Mouse (Mus musculus) 3134 (cell line): ENCODE data around the gene Gnb1l.
A peak's percentile ranks its signal among the peaks of the same experiment; 100 is the strongest.

Source experiments
- DNase-seq: peaks from one replicate; pipeline ENCODE4 v3.0.0-alpha.2; 2011; ENCODE audit warnings: low spot score; ENCODE audit not compliant: insufficient read length; ENCODE audit errors: extremely low read depth

The Gnb1l gene

DNA sequence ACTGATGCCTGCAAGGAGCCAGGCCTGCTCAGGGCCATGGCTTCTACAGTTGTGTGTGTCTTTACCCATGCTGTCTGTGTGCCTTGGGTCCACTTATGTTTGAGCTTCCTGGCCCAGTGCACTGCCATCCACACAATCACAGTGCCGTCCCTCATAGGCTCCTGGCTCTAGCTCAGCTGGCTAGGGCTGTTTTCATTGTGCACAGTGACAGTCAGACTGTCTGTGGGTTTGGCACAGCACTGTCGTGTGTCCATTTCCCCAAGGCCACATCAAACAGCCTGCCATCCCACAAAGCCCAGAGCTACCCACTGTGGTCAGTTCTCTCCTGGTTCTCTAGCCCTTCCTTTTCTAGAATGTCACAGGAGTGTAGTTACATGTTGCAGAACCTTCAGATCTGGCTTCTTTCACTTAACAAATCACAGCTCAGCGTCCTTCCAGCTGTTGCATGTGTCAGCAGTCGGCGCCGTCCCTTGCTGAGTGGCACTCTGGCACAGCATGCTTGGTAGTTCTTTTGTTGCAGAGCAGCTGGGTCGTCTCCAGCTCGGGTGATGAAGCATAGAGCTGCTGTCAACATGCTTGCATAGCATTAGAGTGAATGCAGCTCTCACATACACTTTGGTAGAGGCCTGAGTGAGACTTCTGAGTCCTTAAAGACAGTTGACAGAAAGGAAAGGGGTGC lies 44.8 kb downstream of the Gnb1l start:
- peak; percentile 43 for DNase-seq

DNA sequence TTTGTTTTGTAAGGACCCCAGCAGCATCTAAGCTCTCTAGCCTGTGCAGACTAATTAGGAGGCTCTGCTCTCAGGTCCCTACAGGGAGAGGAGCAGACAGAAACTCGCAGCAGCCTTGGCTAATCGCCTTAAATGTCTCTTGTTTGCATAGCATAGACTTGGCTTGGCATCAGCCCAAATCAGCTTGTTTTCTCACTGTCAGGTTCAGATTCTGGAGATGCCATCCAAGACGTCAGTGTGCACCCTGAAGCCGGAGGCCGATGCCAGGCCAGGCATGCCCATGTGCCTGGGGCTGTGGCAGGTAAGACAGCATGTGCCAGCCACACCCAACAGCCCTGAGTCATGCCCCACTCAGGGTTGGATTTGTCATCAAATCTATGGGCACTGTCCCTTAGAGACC lies 49.4 kb downstream of the Gnb1l start:
- peak; percentile 30 for DNase-seq

DNA sequence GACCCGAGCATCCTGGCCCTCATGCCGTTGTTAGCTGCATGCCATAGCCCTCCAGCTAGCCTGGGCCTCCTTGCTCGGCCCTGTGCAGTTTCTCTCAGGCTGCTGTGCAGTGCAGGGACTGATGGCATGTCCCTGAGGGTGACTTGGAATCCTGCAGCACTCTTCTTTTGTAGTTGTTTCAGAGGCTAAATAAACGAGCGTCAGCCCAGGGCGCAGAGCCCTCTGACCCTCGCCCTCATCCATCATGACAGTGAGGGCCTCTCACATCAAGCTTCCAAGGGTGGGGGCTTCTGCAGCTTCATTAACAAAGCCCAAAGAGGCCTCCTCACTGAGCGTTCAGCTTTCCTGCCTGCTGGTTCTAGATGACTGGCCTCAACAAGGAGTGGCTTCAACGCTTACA lies 53.1 kb downstream of the Gnb1l start:
- no peak for DNase-seq

DNA sequence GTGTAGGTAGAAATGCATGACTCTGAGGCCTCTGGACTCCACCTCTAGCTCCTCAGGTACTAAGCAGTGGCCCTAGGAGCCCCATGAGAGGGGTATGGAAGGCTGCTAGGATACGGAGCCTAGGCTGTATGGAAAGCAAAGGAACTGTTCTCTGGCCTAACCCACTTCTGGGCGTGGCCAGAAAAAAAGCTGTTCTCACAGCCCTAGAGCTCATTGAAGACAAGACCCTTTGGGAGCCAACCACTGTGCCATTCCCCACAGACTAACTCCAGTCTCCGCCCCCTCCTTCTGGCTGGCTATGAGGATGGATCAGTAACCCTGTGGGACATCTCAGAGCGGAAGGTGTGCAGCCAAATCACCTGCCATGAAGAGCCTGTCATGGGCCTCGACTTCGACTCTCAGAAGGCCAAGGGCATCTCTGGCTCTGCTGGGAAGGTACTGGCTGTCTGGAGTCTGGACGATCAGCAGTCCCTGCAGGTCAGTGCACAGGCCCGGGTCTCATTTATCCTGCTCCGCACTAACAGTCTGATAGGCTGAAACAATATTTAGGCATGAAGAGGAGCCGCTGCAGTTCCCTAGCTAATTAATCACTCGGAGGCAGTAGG lies 53.7 kb downstream of the Gnb1l start:
- DNase-seq = no peak

DNA sequence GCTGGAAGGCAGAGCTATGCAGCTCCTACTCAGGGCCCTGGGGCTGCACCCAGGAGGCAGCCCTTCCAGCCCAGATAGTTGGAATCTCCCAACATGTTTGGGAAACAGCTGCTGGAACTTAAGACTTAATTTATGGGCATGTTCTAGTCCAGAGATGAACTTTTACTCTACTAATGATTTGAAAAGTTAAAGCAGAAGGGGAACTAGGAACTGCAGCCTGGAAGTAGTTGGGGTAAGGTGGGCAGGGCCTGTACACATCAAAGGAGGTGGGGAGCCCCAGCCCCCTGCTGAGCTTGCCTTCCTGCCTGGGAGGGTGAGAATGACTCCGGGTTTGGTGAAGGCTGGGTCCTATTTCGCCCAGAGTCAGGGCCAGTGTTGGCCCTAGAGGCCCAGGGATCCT lies 56.2 kb downstream of the Gnb1l start:
- DNase-seq = no peak

DNA sequence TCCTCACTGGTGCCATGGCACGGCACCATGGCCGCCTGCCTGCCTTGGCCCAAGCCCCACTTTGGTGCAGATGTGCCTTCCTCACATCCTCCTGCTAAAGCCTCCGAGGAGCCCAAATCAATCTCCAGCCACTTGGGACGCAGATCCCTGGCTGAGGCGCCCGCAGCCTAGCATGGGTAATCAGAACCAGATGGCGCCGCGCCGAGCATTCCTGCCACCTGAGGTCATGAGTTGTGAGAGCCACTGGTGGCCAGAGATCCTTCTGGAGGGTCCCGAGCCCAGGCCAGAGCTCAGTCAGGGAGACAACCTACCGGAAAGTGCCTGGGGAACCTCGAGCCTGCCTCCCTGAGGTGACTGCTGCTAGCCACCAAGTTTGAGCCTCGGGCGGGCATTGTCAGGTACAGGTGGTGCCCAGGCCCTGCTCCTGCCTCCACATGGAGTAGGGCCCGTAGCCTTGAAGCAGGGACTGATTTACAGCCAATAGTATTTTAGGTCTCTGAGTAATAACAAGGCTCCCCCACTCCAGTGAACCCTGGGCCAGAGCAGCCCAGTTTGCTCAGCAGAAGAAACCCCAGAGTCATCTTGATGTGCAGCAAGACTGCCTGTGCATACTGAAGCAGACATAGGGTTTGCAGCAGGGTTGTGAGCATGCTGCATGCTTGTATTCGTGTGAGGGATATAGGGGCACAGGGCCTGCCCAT lies 56.9 kb downstream of the Gnb1l start:
- DNase-seq = peak; percentile 35

DNA sequence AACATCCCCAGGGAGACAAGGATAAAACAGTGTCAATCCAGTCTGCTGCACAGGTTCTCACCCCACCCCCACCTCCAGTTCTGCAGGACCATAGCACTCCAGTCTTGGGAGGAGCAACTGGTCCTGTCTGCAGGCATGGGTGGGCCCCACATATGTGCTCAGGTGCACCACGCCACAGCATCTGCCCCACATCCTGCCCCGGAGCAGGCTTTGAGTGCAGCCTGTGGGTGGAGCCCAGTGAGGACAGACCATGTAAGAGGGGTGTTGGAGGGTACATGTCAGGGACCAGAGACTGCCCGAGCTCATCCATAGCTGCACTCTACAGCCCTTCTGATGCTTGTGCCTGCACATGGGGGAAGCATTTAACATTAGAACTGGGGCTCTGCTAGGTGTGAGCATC lies 57.9 kb downstream of the Gnb1l start:
- no peak for DNase-seq

DNA sequence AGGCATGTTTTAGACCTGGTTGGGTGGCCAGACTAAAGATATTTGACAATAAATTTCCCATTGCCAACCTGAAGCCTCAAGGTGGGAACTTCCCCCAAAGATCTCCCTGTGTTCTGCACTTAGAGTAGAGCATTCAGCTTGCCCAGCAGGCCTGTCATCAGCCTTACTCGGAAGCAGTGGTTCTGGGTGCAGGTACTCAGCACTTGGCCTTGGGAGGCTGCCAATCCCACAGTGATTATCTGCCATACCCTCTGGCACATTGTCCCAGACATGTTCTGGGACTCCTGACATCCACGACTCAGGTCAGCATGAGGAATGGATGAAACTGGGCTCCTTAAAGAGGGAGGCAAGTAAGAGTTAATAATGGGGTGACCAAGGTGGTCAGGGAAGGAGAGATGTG lies 66.0 kb downstream of the Gnb1l start:
- no peak for DNase-seq

DNA sequence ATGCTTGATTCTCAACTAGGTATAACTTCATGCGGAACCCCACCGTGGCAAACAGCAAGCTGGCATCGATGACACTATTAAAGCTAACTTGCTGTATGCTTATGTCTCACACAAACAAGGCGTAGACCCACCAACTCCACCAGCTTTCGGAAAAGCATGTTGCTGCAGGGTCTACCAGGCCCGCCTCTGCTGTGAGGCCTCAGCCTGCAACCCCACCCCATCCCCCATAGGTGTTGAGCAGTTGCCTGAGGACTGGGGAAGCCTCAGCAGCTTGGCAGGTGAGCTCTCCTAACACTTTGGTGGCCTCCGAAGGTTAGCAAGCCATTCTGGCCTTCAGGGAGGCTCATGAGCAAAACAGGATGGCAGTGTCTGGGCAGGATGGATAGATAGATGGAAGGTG lies 70.1 kb downstream of the Gnb1l start:
- DNase-seq = no peak

DNA sequence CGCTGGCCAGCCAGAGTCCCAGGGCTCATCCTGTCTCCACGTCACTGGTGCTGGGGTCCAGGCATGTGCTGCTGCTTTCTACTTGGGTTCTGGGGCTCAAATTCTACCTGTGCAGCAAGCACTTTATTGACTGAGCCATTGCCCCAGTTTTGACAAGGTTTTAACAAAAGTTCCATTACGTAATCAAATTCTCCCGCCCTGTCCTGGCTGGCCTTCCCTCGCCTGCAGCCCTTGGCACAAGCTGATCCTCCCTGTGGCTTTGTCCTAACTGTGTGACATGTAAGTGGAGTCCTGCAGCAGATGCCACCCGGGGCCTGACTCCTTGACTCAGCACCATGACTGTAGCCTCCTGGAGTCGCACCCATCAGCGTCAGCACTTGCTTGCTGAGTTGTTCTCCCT lies 75.7 kb downstream of the Gnb1l start:
- peak; percentile 75 for DNase-seq

DNA sequence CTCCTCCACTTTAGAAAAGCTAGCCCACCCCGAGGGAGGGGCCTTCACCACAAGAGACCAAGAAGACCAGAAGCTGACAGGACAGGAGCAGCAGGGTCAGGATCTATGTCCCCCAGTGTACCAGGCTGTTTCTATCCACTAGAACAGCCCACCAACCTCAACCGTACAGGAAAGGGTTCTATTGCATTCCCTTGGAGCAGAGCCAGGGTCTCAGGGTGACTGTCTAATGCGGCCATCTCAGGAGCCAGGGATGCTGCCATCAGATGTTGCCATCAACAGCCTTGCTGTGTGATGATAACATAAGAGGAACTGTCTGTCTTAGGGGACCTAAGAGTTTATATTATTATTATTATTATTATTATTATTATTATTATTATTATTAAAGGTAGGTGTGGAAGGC lies 78.6 kb downstream of the Gnb1l start:
- DNase-seq = no peak

DNA sequence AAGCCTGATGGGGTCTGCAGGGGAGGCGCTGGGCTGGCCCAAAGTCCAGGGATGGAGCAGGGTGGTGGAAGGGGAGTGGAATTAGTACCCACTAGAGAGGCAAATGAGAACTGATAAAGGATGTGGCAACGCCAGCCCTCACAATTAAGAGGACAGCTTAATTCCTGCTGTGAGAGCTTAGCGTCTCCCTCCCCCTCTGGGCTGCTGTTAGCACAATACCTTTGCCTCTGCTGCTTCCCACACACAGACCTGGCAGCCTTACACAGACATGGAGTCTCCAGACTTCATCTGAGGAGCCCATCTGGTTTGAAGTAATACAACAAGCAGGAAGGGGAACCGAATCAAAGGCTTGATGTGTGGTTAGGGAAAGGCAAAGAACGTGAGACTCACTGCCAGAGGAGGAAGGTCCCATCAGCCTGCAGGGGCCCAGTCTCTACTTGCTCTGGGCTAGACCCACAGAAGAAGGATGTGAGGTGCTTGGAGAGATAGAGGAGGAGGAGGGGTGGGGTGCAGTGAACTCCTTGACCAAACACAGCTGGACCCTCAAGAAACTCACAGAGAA lies 79.2 kb downstream of the Gnb1l start:
- DNase-seq = no peak

DNA sequence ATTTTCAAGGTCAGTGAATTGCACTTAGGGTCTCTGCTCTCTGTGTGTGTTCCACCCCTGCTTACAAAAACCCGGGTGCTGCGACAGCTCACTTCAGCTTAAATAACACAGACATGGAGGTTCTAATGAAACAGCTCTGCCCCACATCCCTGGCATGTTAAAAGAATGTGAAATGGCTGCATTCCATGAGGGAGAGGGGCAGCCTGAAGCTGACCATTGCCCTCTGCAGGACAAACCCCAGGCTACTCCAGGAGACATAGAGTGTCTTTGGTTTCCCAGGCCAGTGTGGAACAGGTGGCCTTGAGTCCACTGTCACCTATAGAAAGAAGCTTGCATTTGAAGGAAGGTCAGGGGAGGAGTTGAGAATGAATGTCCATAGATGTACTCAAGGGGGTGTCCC lies 81.9 kb downstream of the Gnb1l start:
- DNase-seq = no peak

DNA sequence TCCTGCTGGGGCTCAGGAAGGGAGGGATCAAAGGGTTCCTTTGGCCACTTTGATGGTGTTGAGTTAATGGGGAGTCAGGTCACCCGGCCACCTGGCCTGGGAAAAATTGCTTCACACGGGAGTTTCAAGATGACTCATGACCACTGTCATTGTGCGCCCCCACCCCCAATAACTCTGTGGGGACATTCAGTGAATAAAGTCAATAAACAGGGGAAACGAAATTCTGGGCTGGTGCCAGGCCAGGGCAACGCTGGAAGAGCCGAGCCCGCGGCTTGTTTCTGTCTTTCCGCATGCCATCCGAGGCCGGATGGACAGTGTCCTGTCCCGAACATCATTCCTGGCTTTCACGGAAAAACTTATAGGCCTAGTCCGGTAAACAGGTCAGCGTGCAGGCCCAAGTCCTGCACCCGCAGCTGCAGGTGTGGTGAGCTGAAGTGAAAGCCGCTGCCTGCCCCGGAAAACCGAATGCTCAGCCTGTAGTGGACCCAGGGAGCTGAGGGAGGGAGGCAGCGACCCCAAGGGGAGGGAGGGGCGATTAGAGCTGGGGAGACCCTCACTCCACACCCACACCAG lies 82.6 kb downstream of the Gnb1l start:
- no peak for DNase-seq

DNA sequence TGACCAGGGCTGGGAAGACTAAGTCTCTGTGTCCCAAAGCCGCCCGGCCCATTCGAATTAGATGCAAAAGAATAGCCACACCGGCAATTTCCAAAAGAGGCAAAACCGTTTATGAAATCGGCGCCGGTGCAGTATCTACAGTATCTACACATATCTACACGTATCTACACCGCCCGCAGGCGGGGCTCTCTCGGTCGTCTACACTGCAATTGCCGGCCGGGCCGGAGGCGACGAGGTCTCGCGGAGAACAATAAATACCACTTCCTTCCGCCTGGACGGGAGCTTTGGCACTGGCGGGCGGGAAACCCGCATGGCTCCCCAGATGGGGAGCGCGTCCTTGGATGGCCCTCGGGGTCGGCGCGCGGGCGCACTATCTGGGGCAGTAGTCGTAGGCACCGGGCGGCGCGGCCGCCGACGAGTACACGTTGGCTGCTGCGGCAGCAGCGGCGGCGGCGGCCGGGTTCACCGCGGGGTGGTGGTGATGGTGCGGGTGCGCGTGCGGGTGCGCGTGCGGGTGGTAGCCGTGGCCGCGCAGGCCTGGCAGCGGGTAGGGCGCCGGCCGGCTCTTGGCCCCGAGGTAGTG lies 83.2 kb downstream of the Gnb1l start:
- no peak for DNase-seq

DNA sequence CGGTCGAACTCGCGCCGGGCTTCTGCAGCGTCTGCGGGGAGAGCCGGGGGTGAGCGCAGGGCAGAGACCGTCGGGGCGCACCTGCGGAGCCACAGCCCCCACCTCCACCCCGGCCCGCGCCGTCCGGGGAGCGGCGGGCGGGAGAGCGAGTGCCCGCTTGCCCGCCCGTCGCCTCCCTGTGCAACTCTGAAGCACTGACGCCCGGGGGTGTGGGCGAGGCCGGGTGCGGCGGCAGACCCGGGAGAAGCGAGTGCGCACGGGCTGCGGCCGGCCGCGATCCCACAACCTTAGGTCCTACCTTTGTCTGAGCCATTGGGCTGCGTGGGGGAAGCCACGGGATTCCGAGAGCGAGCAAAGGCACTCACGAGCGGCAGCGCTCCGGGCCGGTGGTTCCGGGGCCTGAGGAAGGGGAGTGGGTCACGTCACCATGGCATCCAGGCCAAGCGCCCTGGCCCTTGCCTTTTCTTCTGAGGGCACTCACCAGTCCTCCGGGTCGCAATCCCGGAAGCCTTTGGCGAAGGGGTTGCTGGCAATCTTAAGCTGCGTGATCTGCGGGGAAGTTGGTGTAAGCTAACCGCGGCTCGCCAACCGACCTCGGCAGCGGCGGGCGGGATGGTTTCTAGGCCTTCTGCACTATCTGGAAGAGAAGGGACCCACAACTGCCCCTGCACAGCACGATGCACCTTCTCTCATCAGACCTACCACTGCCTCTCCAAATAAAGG lies 84.1 kb downstream of the Gnb1l start:
- no peak for DNase-seq

DNA sequence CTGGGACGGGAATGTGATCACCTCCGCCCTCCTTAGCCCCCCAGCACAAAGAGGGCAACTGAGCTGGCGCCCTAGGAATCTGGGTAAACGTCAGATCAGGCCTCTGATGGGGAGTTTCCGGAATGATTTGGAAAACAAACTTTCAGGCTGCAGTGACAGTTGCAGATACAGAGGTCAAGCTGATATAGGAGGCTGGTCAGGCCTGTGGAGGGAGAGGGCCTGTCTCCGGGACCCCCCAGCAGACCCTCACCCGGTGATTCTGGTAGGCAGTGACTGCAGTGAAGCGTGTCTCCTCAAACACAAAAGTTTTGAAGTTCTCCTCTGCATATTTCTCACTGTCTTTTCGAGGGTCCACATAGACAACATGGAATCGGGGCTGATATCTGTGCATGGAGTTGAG lies 84.7 kb downstream of the Gnb1l start:
- DNase-seq = no peak

DNA sequence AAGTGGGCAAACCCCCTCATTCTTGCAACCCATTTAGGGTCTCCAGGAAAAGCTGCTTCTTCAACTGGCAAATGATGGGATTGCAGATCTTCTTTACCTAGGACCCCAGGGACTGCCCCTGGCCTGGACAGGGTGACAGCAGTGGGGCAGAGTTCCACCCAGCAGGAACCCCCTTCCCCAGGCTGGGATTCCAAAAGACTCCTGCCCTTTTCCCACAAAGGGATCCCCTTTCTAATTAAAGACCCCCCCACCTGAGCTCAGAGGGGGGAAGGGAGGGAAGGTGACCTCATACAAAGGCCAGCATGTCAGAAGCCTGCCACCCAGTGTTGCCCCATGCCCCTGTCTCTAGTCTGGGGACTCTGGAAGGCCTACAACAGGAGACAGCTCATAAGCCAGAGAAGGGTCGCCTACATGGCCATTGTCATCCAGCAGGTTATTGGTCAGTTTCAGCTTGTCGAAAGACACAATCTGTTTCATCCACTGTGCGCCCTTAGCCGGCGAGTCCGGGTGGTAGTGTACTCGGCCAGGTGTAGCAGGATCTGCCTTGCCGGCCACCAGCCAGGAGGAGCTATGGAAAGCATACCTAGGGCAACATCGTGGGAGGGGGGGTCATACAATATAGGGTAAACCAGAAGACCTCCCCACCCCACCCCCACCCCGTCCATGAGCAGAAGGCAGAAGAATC lies 85.3 kb downstream of the Gnb1l start:
- no peak for DNase-seq

DNA sequence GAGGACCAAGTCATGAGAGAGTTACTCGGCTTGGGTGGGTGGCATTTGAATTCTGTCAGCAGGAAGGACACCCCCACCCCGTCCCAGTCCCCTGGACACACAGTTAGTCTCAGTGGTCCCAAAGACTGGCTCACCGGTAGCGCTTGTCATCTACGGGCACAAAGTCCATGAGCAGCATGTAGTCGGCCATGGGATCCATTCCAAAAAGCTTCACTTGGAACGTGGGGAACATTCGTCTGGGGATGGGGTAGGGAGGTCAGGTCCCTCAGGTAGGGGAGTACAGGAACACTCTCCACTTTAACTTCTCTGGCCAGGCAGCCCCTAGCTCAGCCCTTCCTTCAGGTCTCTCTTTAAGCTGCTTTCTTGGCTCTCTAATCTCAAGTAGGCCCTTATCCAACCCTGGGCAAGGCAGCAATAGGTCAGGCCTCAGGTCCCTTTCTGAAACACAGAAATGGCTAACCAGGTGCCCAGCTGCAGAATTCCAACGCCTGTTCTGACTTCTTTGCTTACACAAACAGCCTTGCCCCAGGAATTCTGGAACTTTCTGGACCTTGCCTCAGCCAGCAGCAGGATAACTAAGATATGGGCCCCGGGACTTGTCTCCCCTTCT lies 86.5 kb downstream of the Gnb1l start:
- no peak for DNase-seq

DNA sequence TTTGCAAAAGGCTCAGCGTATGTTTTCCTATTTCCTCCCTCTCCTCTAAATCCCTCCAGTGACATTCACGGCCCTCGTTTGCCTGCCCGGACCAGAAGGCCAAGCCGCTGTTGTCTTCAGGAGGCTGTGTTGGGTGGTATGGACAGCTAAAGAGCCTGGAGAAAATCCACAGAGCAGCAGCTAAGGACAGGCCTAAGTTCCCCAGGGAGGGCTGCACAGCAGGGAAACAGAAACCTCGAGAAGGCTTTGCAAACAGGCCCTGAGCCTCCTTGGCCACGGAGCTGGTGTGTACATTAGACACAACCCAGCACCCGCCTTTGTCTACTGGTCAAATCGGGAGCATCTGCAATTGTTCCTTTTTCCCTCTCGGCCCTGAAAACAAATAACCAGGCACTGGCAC lies 87.2 kb downstream of the Gnb1l start:
- no peak for DNase-seq
